Mouse (Mus musculus) forebrain, embryonic 13.5 days (tissue): ENCODE results near the gene Plekha7. TPM values are rescaled to one million over a fixed set of nuclear protein-coding genes. Genes with fewer than 3 reads are reported as not detected.

Source experiments
- ATAC-seq: fragments of 200-750 bp; cut with Nextera tagmentation; 2 replicates; pipeline ENCODE4 v1.8.0; 2017
- H3K27ac ChIP-seq: fragments of 300-500 bp; sonication (generic); 2 replicates; pipeline ENCODE4 v1.5.1; 2015; ENCODE audit warnings: inconsistent platforms, mild to moderate bottlenecking, moderate library complexity
- H3K27me3 ChIP-seq: fragments of 300-500 bp; sonication (generic); 2 replicates; pipeline ENCODE4 v1.6.1; 2015; ENCODE audit warnings: mild to moderate bottlenecking, inconsistent platforms
- H3K36me3 ChIP-seq: fragments of 300-500 bp; sonication (generic); 2 replicates; pipeline ENCODE4 v1.6.1; 2015; ENCODE audit warnings: mild to moderate bottlenecking, inconsistent platforms; ENCODE audit not compliant: poor library complexity, severe bottlenecking
- H3K4me1 ChIP-seq: fragments of 300-500 bp; sonication (generic); 2 replicates; pipeline ENCODE4 v1.6.1; 2015; ENCODE audit warnings: inconsistent platforms
- H3K4me2 ChIP-seq: fragments of 300-500 bp; sonication (generic); 2 replicates; pipeline ENCODE4 v1.6.1; 2015; ENCODE audit warnings: inconsistent platforms, mild to moderate bottlenecking, moderate library complexity
- H3K4me3 ChIP-seq: fragments of 300-500 bp; sonication (generic); 2 replicates; pipeline ENCODE4 v1.5.1; 2015; ENCODE audit warnings: mild to moderate bottlenecking, inconsistent platforms
- H3K9ac ChIP-seq: fragments of 300-500 bp; sonication (generic); 2 replicates; pipeline ENCODE4 v1.6.1; 2015; ENCODE audit warnings: mild to moderate bottlenecking, inconsistent platforms
- H3K9me3 ChIP-seq: fragments of 300-500 bp; sonication (generic); replicated peaks from 2 replicates; pipeline ENCODE4 v1.6.1; 2016; ENCODE audit warnings: inconsistent platforms
- WGBS: fragments of 180-500 bp; shearing (Covaris S2); methylation state at CpG from one replicate; pipeline ENCODE4 v1.1.7; 2015; 5-methylcytosine and 5-hydroxymethylcytosine counted together
- polyA plus RNA-seq: library from polyadenylated mRNA; unstranded; fragments of >200 nt; fragmentation: Nextera tagmentation; extraction: Ambion mirVana; gene quantifications from 2 replicates; pipeline ENCODE4 v1.2.1, GENCODE M21; 2015

Gene Plekha7
- polyA plus RNA-seq, 1 experiment from 2014 or later: 13.1 TPM

- H3K4me3 ChIP-seq: no peak overlapping the region
- no peak overlapping the region for H3K27ac ChIP-seq
- H3K9ac ChIP-seq: no peak overlapping the region
- 73% methylated on average over 11 of the region's 11 CpGs for WGBS
- no peak overlapping the region for H3K4me2 ChIP-seq
- H3K36me3 ChIP-seq: no peaks in the 10 kb centered on the region
- no peak for ATAC-seq
- H3K4me1 ChIP-seq: peaks cover 31% of the 10 kb centered on the region
- H3K27me3 ChIP-seq: peaks cover 1% of the 10 kb centered on the region; the same call in 1 of the 2 replicates
- no peaks in the 10 kb centered on the region for H3K9me3 ChIP-seq
Measured at GRCm38 (mm10) chr7:116230811-116231609, 77.2 kb downstream of the Plekha7 start.

- no peak overlapping the region for H3K4me3 ChIP-seq
- H3K27ac ChIP-seq: no peak overlapping the region
- H3K27me3 ChIP-seq: no peaks in the 10 kb centered on the region
- ATAC-seq: no peak
- H3K36me3 ChIP-seq: no peaks in the 10 kb centered on the region
- H3K9ac ChIP-seq: no peak overlapping the region
- H3K4me2 ChIP-seq: no peak overlapping the region
- no peaks in the 10 kb centered on the region for H3K9me3 ChIP-seq
- peaks cover 32% of the 10 kb centered on the region for H3K4me1 ChIP-seq
- 74% methylated on average over 7 of the region's 7 CpGs for WGBS
Measured at GRCm38 (mm10) chr7:116226877-116227282, 81.3 kb downstream of the Plekha7 start.

- H3K9me3 ChIP-seq: no peaks in the 10 kb centered on the region
- H3K36me3 ChIP-seq: no peaks in the 10 kb centered on the region
- no peak overlapping the region for H3K4me2 ChIP-seq
- H3K4me3 ChIP-seq: no peak overlapping the region
- no peak overlapping the region for H3K9ac ChIP-seq
- peaks cover 37% of the 10 kb centered on the region for H3K4me1 ChIP-seq
- H3K27ac ChIP-seq: no peak overlapping the region
- ATAC-seq: no peak
- WGBS: 91% methylated on average over 6 of the region's 6 CpGs
- H3K27me3 ChIP-seq: no peaks in the 10 kb centered on the region
Measured at GRCm38 (mm10) chr7:116226316-116226715, 81.9 kb downstream of the Plekha7 start.

- H3K27me3 ChIP-seq: no peaks in the 10 kb centered on the region
- H3K9me3 ChIP-seq: no peaks in the 10 kb centered on the region
- H3K4me2 ChIP-seq: no peak overlapping the region
- H3K27ac ChIP-seq: no peak overlapping the region
- no peak overlapping the region for H3K9ac ChIP-seq
- H3K4me1 ChIP-seq: peaks cover 41% of the 10 kb centered on the region
- 68% methylated on average over 2 of the region's 2 CpGs for WGBS
- no peaks in the 10 kb centered on the region for H3K36me3 ChIP-seq
- H3K4me3 ChIP-seq: no peak overlapping the region
- no peak for ATAC-seq
Measured at GRCm38 (mm10) chr7:116224543-116224942, 83.6 kb downstream of the Plekha7 start.

GRCm38 (mm10) chr7:116223010-116223783, 85.0 kb downstream of the Plekha7 start:
- Histone ChIP-seq H3K36me3 (no peaks in the 10 kb centered on the region), H3K27ac (no peak overlapping the region), H3K4me3 (no peak overlapping the region), H3K9ac (no peak overlapping the region), H3K4me1 (peaks cover 41% of the 10 kb centered on the region), H3K9me3 (no peaks in the 10 kb centered on the region), H3K27me3 (no peaks in the 10 kb centered on the region), H3K4me2 (no peak overlapping the region)
- peak; percentile 13; the same call in 1 of the 2 replicates for ATAC-seq
- 36% methylated on average over 14 of the region's 14 CpGs for WGBS

GRCm38 (mm10) chr7:116222288-116223009, 85.7 kb downstream of the Plekha7 start:
- Histone ChIP-seq H3K9me3 (no peaks in the 10 kb centered on the region), H3K4me3 (no peak overlapping the region), H3K27ac (no peak overlapping the region), H3K4me1 (peaks cover 41% of the 10 kb centered on the region), H3K36me3 (no peaks in the 10 kb centered on the region), H3K27me3 (no peaks in the 10 kb centered on the region), H3K9ac (no peak overlapping the region), H3K4me2 (no peak overlapping the region)
- 55% methylated on average over 8 of the region's 8 CpGs for WGBS
- 0 out of 2 replicates have a peak, but pooled peaks have one; percentile 48 for ATAC-seq

- Histone ChIP-seq H3K9me3 (no peaks in the 10 kb centered on the region), H3K27me3 (no peaks in the 10 kb centered on the region), H3K9ac (no peak overlapping the region), H3K4me2 (no peak overlapping the region), H3K4me1 (peaks cover 37% of the 10 kb centered on the region), H3K36me3 (no peaks in the 10 kb centered on the region), H3K27ac (no peak overlapping the region; the same call in 1 of the 2 replicates), H3K4me3 (no peak overlapping the region)
- ATAC-seq: no peak
- WGBS: 45% methylated on average over 7 of the region's 7 CpGs
Measured at GRCm38 (mm10) chr7:116221883-116222282, 86.3 kb downstream of the Plekha7 start.

GRCm38 (mm10) chr7:116220103-116220707, 88.0 kb downstream of the Plekha7 start:
- Histone ChIP-seq H3K4me1 (peaks cover 33% of the 10 kb centered on the region), H3K9ac (no peak overlapping the region), H3K27ac (no peak overlapping the region), H3K9me3 (0 out of 2 replicates have a peak, but pooled peaks cover 4% of the 10 kb centered on the region), H3K27me3 (no peaks in the 10 kb centered on the region), H3K36me3 (no peaks in the 10 kb centered on the region; the same call in 1 of the 2 replicates), H3K4me2 (no peak overlapping the region), H3K4me3 (no peak overlapping the region)
- no peak for ATAC-seq
- WGBS: 86% methylated on average over 12 of the region's 12 CpGs

GRCm38 (mm10) chr7:116217747-116218146, 90.4 kb downstream of the Plekha7 start:
- Histone ChIP-seq H3K4me3 (no peak overlapping the region), H3K36me3 (no peaks in the 10 kb centered on the region; the same call in 1 of the 2 replicates), H3K9me3 (0 out of 2 replicates have a peak, but pooled peaks cover 4% of the 10 kb centered on the region), H3K4me2 (no peak overlapping the region), H3K4me1 (peaks cover 23% of the 10 kb centered on the region), H3K9ac (no peak overlapping the region), H3K27me3 (no peaks in the 10 kb centered on the region), H3K27ac (no peak overlapping the region)
- ATAC-seq: no peak
- 96% methylated on average over 7 of the region's 7 CpGs for WGBS

- no peaks in the 10 kb centered on the region for H3K27me3 ChIP-seq
- no peak overlapping the region for H3K9ac ChIP-seq
- H3K9me3 ChIP-seq: 0 out of 2 replicates have a peak, but pooled peaks cover 4% of the 10 kb centered on the region
- H3K4me3 ChIP-seq: no peak overlapping the region
- H3K36me3 ChIP-seq: no peaks in the 10 kb centered on the region; the same call in 1 of the 2 replicates
- WGBS: 45% methylated on average over 9 of the region's 9 CpGs
- no peak overlapping the region for H3K4me2 ChIP-seq
- peaks cover 33% of the 10 kb centered on the region for H3K4me1 ChIP-seq
- no peak overlapping the region for H3K27ac ChIP-seq
- ATAC-seq: no peak
Measured at GRCm38 (mm10) chr7:116211904-116212303, 96.3 kb downstream of the Plekha7 start.

- H3K4me1 ChIP-seq: peaks cover 33% of the 10 kb centered on the region
- no peaks in the 10 kb centered on the region for H3K9me3 ChIP-seq
- no peak overlapping the region for H3K4me3 ChIP-seq
- H3K27me3 ChIP-seq: no peaks in the 10 kb centered on the region
- H3K36me3 ChIP-seq: no peaks in the 10 kb centered on the region
- H3K4me2 ChIP-seq: peak overlapping the region; percentile 38
- no peak overlapping the region; the same call in 1 of the 2 replicates for H3K9ac ChIP-seq
- peak overlapping the region; percentile 44; the same call in 1 of the 2 replicates for H3K27ac ChIP-seq
- WGBS: 10% methylated on average over 10 of the region's 10 CpGs
- 0 out of 2 replicates have a peak, but pooled peaks have one; percentile 41 for ATAC-seq
Measured at GRCm38 (mm10) chr7:116209926-116210631, 98.1 kb downstream of the Plekha7 start.
